Mouse (Mus musculus) 3134 (cell line): ENCODE data around the gene Krt15.

ENCODE experiments used
- DNase-seq: peaks from one replicate; pipeline ENCODE4 v3.0.0-alpha.2; 2011; ENCODE audit warnings: low spot score; ENCODE audit not compliant: insufficient read length; ENCODE audit errors: extremely low read depth

Gene Krt15

GRCm38 (mm10) chr11:100135731-100136130 lies at the start of gene Krt15:
Krt15 (minus strand) TSS chr11:100135928.
- no peak for DNase-seq

GRCm38 (mm10) chr11:100181725-100182124 lies 46.0 kb upstream of the Krt15 start:
- DNase-seq, result no peak

- DNase-seq, result no peak
Measured at GRCm38 (mm10) chr11:100179260-100179659, 43.5 kb upstream of the Krt15 start.

GRCm38 (mm10) chr11:100178307-100178706 lies 42.6 kb upstream of the Krt15 start:
- DNase-seq, result no peak

- DNase-seq, result no peak
Measured at GRCm38 (mm10) chr11:100176791-100177190, 41.1 kb upstream of the Krt15 start.

GRCm38 (mm10) chr11:100168765-100169762 lies 33.3 kb upstream of the Krt15 start:
- peak; percentile 62 for DNase-seq

GRCm38 (mm10) chr11:100168071-100168470 lies 32.3 kb upstream of the Krt15 start:
- DNase-seq, result peak; percentile 29

- no peak for DNase-seq
Measured at GRCm38 (mm10) chr11:100164392-100164791, 28.7 kb upstream of the Krt15 start.

- no peak for DNase-seq
Measured at GRCm38 (mm10) chr11:100157908-100158477, 22.3 kb upstream of the Krt15 start.

GRCm38 (mm10) chr11:100157331-100157730 lies 21.6 kb upstream of the Krt15 start:
- DNase-seq, result no peak

- DNase-seq, result no peak
Measured at GRCm38 (mm10) chr11:100155497-100156255, 19.9 kb upstream of the Krt15 start.

- DNase-seq, result no peak
Measured at GRCm38 (mm10) chr11:100148615-100149330, 13.0 kb upstream of the Krt15 start, which contains the start of gene Krt19. Krt19 (minus strand) TSS chr11:100148665.

- peak; percentile 55 for DNase-seq
Measured at GRCm38 (mm10) chr11:100147566-100148353, 12.0 kb upstream of the Krt15 start.

GRCm38 (mm10) chr11:100145858-100146560 lies 10.3 kb upstream of the Krt15 start:
- DNase-seq, result no peak

- no peak for DNase-seq
Measured at GRCm38 (mm10) chr11:100145104-100145503, 9.4 kb upstream of the Krt15 start.

- no peak for DNase-seq
Measured at GRCm38 (mm10) chr11:100140966-100141365, 5.2 kb upstream of the Krt15 start.

- DNase-seq, result no peak
Measured at GRCm38 (mm10) chr11:100139391-100139790, 3.7 kb upstream of the Krt15 start.

- DNase-seq, result no peak
Measured at GRCm38 (mm10) chr11:100138809-100139208, 3.1 kb upstream of the Krt15 start.

GRCm38 (mm10) chr11:100137693-100138092 lies 2.0 kb upstream of the Krt15 start:
- DNase-seq, result no peak
